Mouse (Mus musculus) ovary, adult 18-20 months (tissue): ENCODE measurements around the gene Slc16a1.
A peak's percentile ranks its signal among the peaks of the same experiment; 100 is the strongest.
"Not testable (repeated sequence)": the region's sequence is repeated elsewhere in the genome, so short reads cannot be mapped to it uniquely, and the experiment has no call there.

Experiments used
- DNase-seq: peaks from one replicate; pipeline ENCODE4 v3.0.0; 2022; ENCODE audit warnings: low spot score, mixed read lengths

Slc16a1 gene

GRCm38 (mm10) chr3:104638932-104639748 lies 672 bp downstream of the Slc16a1 start:
- peak; percentile 36 for DNase-seq

GRCm38 (mm10) chr3:104639749-104640368 lies 1.4 kb downstream of the Slc16a1 start:
- DNase-seq, result no peak

GRCm38 (mm10) chr3:104640855-104641254 lies 2.4 kb downstream of the Slc16a1 start:
- no peak for DNase-seq

- no peak for DNase-seq
Measured at GRCm38 (mm10) chr3:104641313-104641712, 2.8 kb downstream of the Slc16a1 start.

GRCm38 (mm10) chr3:104643113-104643512 lies 4.6 kb downstream of the Slc16a1 start:
- DNase-seq, result no peak

- no peak for DNase-seq
Measured at GRCm38 (mm10) chr3:104643810-104644270, 5.4 kb downstream of the Slc16a1 start.

- no peak for DNase-seq
Measured at GRCm38 (mm10) chr3:104644371-104644770, 5.9 kb downstream of the Slc16a1 start.

- DNase-seq, result no peak
Measured at GRCm38 (mm10) chr3:104654219-104654618, 15.8 kb downstream of the Slc16a1 start.

- peak; percentile 41 for DNase-seq
Measured at GRCm38 (mm10) chr3:104654921-104655320, 16.5 kb downstream of the Slc16a1 start.

- DNase-seq, result no peak
Measured at GRCm38 (mm10) chr3:104658706-104659105, 20.2 kb downstream of the Slc16a1 start.

- DNase-seq, result no peak
Measured at GRCm38 (mm10) chr3:104659758-104660157, 21.3 kb downstream of the Slc16a1 start.

- no peak for DNase-seq
Measured at GRCm38 (mm10) chr3:104660522-104660921, 22.1 kb downstream of the Slc16a1 start.

- DNase-seq, result no peak
Measured at GRCm38 (mm10) chr3:104662007-104662406, 23.5 kb downstream of the Slc16a1 start.

- no peak for DNase-seq
Measured at GRCm38 (mm10) chr3:104662926-104663325, 24.5 kb downstream of the Slc16a1 start.

- no peak for DNase-seq
Measured at GRCm38 (mm10) chr3:104666950-104667349, 28.5 kb downstream of the Slc16a1 start.

- DNase-seq, result no peak
Measured at GRCm38 (mm10) chr3:104667451-104667850, 29.0 kb downstream of the Slc16a1 start.

GRCm38 (mm10) chr3:104668989-104669388 lies 30.5 kb downstream of the Slc16a1 start:
- DNase-seq, result no peak

- DNase-seq, result no peak
Measured at GRCm38 (mm10) chr3:104669856-104670182, 31.4 kb downstream of the Slc16a1 start.

GRCm38 (mm10) chr3:104670183-104671020 lies 31.9 kb downstream of the Slc16a1 start:
- not testable (repeated sequence) for DNase-seq

- no peak for DNase-seq
Measured at GRCm38 (mm10) chr3:104671543-104671942, 33.1 kb downstream of the Slc16a1 start.

GRCm38 (mm10) chr3:104672041-104672440 lies 33.6 kb downstream of the Slc16a1 start:
- DNase-seq, result no peak

GRCm38 (mm10) chr3:104673642-104674328 lies 35.3 kb downstream of the Slc16a1 start:
- no peak for DNase-seq
